Mouse (Mus musculus) thymus, adult 2 months (tissue): Measurements from ENCODE around the gene Plcg2. TPM values are rescaled to one million over a fixed set of nuclear protein-coding genes. Genes with fewer than 3 reads are reported as not detected.

Experiments used
- DNase-seq: peaks from one replicate; pipeline ENCODE4 v3.0.0; 2021
- H3K27ac ChIP-seq: fragments of 200-500 bp; 2 replicates; pipeline ENCODE4 v1.5.1; 2012; ENCODE audit warnings: low read length, control low read depth; ENCODE audit not compliant: control insufficient read depth, insufficient read depth
- H3K27me3 ChIP-seq: fragments of 200-500 bp; 2 replicates; pipeline ENCODE4 v1.6.1; 2012; ENCODE audit warnings: mild to moderate bottlenecking, low read length, moderate library complexity, mixed read lengths; ENCODE audit not compliant: control insufficient read depth, insufficient read depth
- H3K36me3 ChIP-seq: fragments of 200-500 bp; 2 replicates; pipeline ENCODE4 v1.6.1; 2012; ENCODE audit warnings: mild to moderate bottlenecking, low read length, moderate library complexity; ENCODE audit not compliant: control insufficient read depth, insufficient read depth
- H3K4me1 ChIP-seq: fragments of 200-500 bp; replicated peaks from 2 replicates; pipeline ENCODE4 v1.6.1; 2012; ENCODE audit warnings: low read length; ENCODE audit not compliant: control insufficient read depth, insufficient read depth
- H3K4me3 ChIP-seq: fragments of 200-500 bp; 2 replicates; pipeline ENCODE4 v1.5.1; 2012; ENCODE audit warnings: mild to moderate bottlenecking, low read length, control low read depth, moderate library complexity; ENCODE audit not compliant: control insufficient read depth, insufficient read depth
- CTCF ChIP-seq: fragments of 200-500 bp; IDR thresholded peaks from 2 replicates; pipeline ENCODE4 v1.5.1; 2012; ENCODE audit warnings: mild to moderate bottlenecking, control low read depth, low read length, moderate library complexity, borderline replicate concordance; ENCODE audit not compliant: control insufficient read depth, poor library complexity, insufficient read depth; ENCODE audit errors: extremely low read depth
- POLR2A ChIP-seq: fragments of 200-500 bp; IDR thresholded peaks from 2 replicates; pipeline ENCODE4 v1.6.1; 2012; ENCODE audit warnings: mild to moderate bottlenecking, low read length, control low read depth, moderate library complexity; ENCODE audit not compliant: control insufficient read depth, poor library complexity, insufficient read depth; ENCODE audit errors: extremely low read depth
- WGBS: fragments of 180-500 bp; shearing (Covaris S2); methylation state at CpG from one replicate; pipeline ENCODE4 v1.1.7; 2018; 5-methylcytosine and 5-hydroxymethylcytosine counted together
- polyA plus RNA-seq: library from polyadenylated mRNA; depleted of rRNA; stranded (reverse); fragments of >200 nt; gene quantifications from 2 replicates; pipeline ENCODE4 v1.2.3, GENCODE M21; 2012

Plcg2 gene
- polyA plus RNA-seq, 1 experiment = 9.0 TPM

DNA sequence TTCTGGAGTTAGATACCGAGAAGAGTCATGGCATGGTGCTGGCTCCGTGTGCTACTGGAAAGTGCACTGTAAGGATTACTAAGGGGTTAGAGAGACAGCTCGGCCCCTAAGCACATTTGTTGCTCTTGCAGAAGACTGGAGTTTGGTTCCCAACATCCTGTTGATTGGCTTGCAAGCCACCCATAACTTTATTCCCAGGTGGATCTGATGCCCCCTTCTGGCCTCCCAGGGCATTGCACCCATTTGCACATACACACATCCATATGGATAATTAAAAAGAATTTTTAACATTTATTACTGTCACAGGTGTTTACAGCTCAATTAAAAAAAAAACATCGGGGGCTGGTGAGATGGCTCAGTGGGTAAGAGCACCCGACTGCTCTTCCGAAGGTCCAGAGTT is 33.6 kb upstream of the Plcg2 start:
- 96% methylated on average over 6 of the region's 6 CpGs for WGBS
- Histone ChIP-seq H3K27ac (no peak overlapping the region), H3K4me1 (no peaks in the 10 kb centered on the region), H3K36me3 (no peaks in the 10 kb centered on the region), H3K4me3 (no peak overlapping the region), H3K27me3 (no peaks in the 10 kb centered on the region)
- DNase-seq = peak; percentile 27
- TF ChIP-seq POLR2A = no peak
- no peak for TF ChIP-seq CTCF

DNA sequence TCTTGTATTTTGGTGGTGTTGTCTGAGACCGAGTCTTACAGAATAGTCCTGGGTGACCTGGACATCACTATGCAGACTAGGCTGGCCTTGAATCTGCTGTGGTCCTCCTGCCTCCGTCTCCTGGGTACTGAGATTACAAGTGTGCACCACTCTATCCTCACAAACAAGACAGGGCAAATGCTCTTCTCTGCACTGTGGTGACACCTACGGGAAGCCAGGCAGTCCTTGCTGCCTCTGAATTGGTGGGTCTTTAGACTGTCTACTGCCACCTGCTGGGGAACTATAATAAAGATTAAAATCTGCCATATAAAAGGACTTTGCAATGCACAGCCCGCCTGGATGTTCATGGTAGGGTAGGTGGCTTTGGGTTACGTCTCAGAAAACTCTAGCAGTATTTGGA is 32.8 kb upstream of the Plcg2 start:
- WGBS = 32% methylated on average over 5 of the region's 5 CpGs
- TF ChIP-seq CTCF = no peak
- no peak for TF ChIP-seq POLR2A
- H3K4me3 ChIP-seq = no peak overlapping the region
- H3K27ac ChIP-seq = no peak overlapping the region
- peaks cover 7% of the 10 kb centered on the region for H3K4me1 ChIP-seq
- no peaks in the 10 kb centered on the region for H3K36me3 ChIP-seq
- no peaks in the 10 kb centered on the region for H3K27me3 ChIP-seq
- peak; percentile 65 for DNase-seq

GRCm38 (mm10) chr8:117467466-117467865 is 30.6 kb upstream of the Plcg2 start:
- no peak for DNase-seq
- TF ChIP-seq CTCF = no peak
- TF ChIP-seq POLR2A = no peak
- Histone ChIP-seq H3K4me3 (no peak overlapping the region), H3K27ac (no peak overlapping the region), H3K36me3 (no peaks in the 10 kb centered on the region), H3K4me1 (peaks cover 23% of the 10 kb centered on the region), H3K27me3 (no peaks in the 10 kb centered on the region)
- WGBS = 78% methylated on average over 10 of the region's 10 CpGs

DNA sequence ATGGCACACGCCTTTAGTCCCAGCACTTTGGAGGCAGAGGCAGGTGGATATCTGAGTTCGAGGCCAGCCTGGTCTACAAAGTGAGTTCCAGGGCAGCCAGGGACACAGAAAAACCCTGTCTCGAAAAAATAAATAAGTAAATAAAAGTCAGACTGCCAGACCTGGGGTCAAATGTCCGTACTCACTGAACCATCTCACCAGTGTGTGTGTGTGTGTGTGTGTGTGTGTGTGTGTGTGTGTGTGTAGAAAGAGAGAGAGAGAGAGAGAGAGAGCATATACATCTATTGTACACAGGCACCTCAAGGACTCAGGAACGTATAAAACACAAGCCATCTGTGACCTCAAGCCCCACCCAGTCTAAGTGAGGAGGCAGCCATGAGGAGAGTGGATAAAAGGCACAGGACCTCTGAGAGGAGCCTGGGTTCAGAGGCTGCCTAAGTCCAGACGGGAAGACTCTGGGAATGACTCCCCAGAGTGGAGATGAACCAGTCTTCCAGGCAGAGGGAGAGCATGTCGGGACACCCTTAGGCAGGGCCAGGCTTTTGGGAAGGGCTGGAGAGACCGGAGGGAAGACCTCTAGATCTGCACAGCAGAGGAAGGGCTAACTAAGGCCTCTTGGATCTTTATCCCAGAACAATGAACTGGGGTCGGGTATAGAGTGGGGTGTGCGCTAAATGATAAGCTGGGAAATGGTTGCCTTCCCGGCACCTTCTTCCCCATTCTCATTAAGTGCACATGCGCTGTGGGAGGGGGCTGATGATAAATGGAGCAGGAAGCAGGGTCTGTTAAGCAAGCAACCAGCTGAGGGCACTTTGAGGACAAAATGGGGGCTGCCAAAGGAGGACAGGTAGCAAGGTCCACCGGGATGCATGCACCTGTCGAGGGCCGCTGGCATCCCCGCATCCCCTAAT is 28.4 kb upstream of the Plcg2 start:
- no peaks in the 10 kb centered on the region for H3K36me3 ChIP-seq
- TF ChIP-seq POLR2A (no peak), CTCF (no peak)
- H3K4me1 ChIP-seq = peaks cover 23% of the 10 kb centered on the region
- H3K27me3 ChIP-seq = no peaks in the 10 kb centered on the region
- 49% methylated on average over 16 of the region's 16 CpGs for WGBS
- DNase-seq = no peak
- H3K4me3 ChIP-seq = no peak overlapping the region
- H3K27ac ChIP-seq = no peak overlapping the region

DNA sequence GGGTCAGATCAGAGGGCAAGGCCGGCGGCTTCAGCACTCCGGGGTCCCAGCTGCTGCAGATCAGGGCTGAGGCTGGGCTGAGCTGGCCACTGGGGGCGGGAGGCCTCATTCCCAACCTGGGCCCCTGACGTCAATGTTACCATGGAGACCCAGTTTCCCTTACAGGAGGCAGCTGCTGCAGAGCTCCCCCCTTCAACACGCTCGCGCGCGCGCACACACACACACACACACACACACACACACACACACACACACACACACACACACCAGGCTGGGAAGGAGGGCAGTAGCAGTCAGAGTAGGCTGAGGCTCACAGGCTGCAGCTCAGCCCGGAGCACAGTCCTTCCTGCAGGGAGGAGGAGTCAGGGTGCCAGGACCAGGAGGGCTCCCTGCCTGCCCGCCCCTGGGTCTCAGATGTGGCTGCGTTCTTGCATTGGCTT is 27.7 kb upstream of the Plcg2 start:
- 0 out of 2 replicates have a peak overlapping the region, but pooled peaks have one; percentile 2 for H3K4me3 ChIP-seq
- peak; percentile 57 for DNase-seq
- H3K4me1 ChIP-seq = peaks cover 25% of the 10 kb centered on the region
- 3% methylated on average over 14 of the region's 14 CpGs for WGBS
- no peak; the same call in 1 of the 2 replicates for TF ChIP-seq POLR2A
- no peak; the same call in 1 of the 2 replicates for TF ChIP-seq CTCF
- no peaks in the 10 kb centered on the region for H3K36me3 ChIP-seq
- H3K27me3 ChIP-seq = no peaks in the 10 kb centered on the region
- H3K27ac ChIP-seq = no peak overlapping the region

DNA sequence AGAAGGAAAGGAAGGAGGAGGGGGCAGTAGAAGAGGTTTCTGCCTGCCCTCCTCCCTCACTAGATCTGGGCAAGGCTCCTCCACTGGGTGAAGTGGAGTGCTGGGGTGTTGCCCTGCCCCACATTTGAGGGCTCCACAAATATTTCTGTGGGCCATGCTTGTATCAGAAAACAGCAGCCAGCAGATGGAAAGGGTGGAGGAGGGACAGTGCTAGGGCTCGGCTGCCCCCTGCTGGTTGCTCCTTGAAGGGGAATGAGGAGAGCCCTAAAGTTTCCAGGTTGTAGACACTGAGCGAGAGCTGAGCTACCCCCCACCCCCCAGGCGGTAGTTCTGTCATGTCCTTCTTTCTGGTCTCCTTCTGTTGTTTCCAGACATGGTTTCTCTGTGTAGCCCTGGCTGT is 26.9 kb upstream of the Plcg2 start:
- DNase-seq = peak; percentile 69
- WGBS = 14% methylated on average over 3 of the region's 3 CpGs
- no peaks in the 10 kb centered on the region for H3K36me3 ChIP-seq
- no peak overlapping the region for H3K27ac ChIP-seq
- no peaks in the 10 kb centered on the region for H3K27me3 ChIP-seq
- no peak overlapping the region for H3K4me3 ChIP-seq
- peaks cover 30% of the 10 kb centered on the region for H3K4me1 ChIP-seq
- peak; percentile 76; the same call in 1 of the 2 replicates for TF ChIP-seq CTCF
- no peak for TF ChIP-seq POLR2A
